Mouse (Mus musculus) MEL (cell line): ENCODE measurements around the gene P2rx6. TPM values are rescaled to one million over a fixed set of nuclear protein-coding genes. Genes with fewer than 3 reads are reported as not detected.

Source experiments
- DNase-seq: peaks from one replicate; pipeline ENCODE4 v3.0.0; 2011; ENCODE audit warnings: low read depth, low spot score
- H3K27ac ChIP-seq: 2 replicates; pipeline ENCODE4 v1.5.1; 2012; ENCODE audit warnings: low read depth, mild to moderate bottlenecking, control low read depth, low read length, moderate library complexity; ENCODE audit not compliant: control insufficient read depth
- H3K27me3 ChIP-seq, 2 experiments: fragments of 150-350 bp in 1 of 2; sonication (generic) in 1 of 2; 2 replicates each; pipeline ENCODE4 v1.6.1; 2012; ENCODE audit warnings: low read length in 2 of 2, mild to moderate bottlenecking in 2 of 2, improper control_type of control experiment in 1 of 2, moderate library complexity in 1 of 2; ENCODE audit not compliant: insufficient read depth in 2 of 2, control insufficient read depth in 1 of 2
- H3K36me3 ChIP-seq, 2 experiments: 2 replicates each; pipeline ENCODE4 v1.6.1; 2012 to 2014; ENCODE audit warnings: low read length in 2 of 2, improper control_type of control experiment in 1 of 2, inconsistent platforms in 1 of 2, mild to moderate bottlenecking in 1 of 2; ENCODE audit not compliant: insufficient read depth in 2 of 2, control insufficient read depth in 1 of 2
- H3K4me1 ChIP-seq, 2 experiments: fragments of 150-350 bp in 1 of 2; sonication (generic) in 1 of 2; 2 replicates each; pipeline ENCODE4 v1.6.1; 2012; ENCODE audit warnings: low read length in 2 of 2, improper control_type of control experiment in 1 of 2, mild to moderate bottlenecking in 1 of 2; ENCODE audit not compliant: insufficient read depth in 2 of 2, control insufficient read depth in 1 of 2
- H3K4me3 ChIP-seq, 2 experiments: fragments of 150-350 bp in 1 of 2; sonication (generic) in 1 of 2; 2 replicates each; pipeline ENCODE4 v1.5.1; 2012; ENCODE audit warnings: low read depth in 2 of 2, low read length in 2 of 2, mild to moderate bottlenecking in 2 of 2, moderate library complexity in 2 of 2, control low read depth in 1 of 2, improper control_type of control experiment in 1 of 2; ENCODE audit not compliant: control insufficient read depth in 1 of 2, insufficient read depth in 1 of 2
- H3K79me2 ChIP-seq: 2 replicates; pipeline ENCODE4 v1.6.1; 2012; ENCODE audit warnings: mild to moderate bottlenecking, low read length, moderate library complexity; ENCODE audit not compliant: control insufficient read depth, poor library complexity, insufficient read depth
- H3K9ac ChIP-seq: 2 replicates; pipeline ENCODE4 v1.6.1; 2012; ENCODE audit warnings: low read depth, mild to moderate bottlenecking, control low read depth, low read length, moderate library complexity; ENCODE audit not compliant: control insufficient read depth, poor library complexity, severe bottlenecking
- H3K9me3 ChIP-seq: fragments of 150-350 bp; sonication (generic); replicated peaks from 2 replicates; pipeline ENCODE4 v1.6.1; 2012; ENCODE audit warnings: mild to moderate bottlenecking, low read length, improper control_type of control experiment, moderate library complexity; ENCODE audit not compliant: insufficient read depth
- BHLHE40 ChIP-seq: IDR thresholded peaks from 2 replicates; pipeline ENCODE4 v1.6.1; 2012; ENCODE audit warnings: low read depth, mild to moderate bottlenecking, inconsistent platforms, low read length, improper control_type of control experiment, borderline replicate concordance
- CHD1 ChIP-seq: IDR thresholded peaks from 2 replicates; pipeline ENCODE4 v1.6.1; 2012; ENCODE audit warnings: low read depth, mild to moderate bottlenecking, inconsistent platforms, low read length, improper control_type of control experiment
- CTCF ChIP-seq, 3 experiments: IDR thresholded peaks in 2 of 3; conservative IDR thresholded peaks in 1 of 3; 2 replicates each; pipeline ENCODE4 v1.5.1; 2011 to 2012; ENCODE audit warnings: low read length in 3 of 3, low read depth in 2 of 3, mild to moderate bottlenecking in 2 of 3, improper control_type of control experiment in 1 of 3, inconsistent platforms in 1 of 3, mixed read lengths in 1 of 3, moderate library complexity in 1 of 3; ENCODE audit not compliant: control insufficient read depth in 1 of 3, insufficient read depth in 1 of 3, poor library complexity in 1 of 3, severe bottlenecking in 1 of 3
- E2F4 ChIP-seq: IDR thresholded peaks from 2 replicates; pipeline ENCODE4 v1.6.1; 2011; ENCODE audit warnings: low read depth, low read length, improper control_type of control experiment, borderline replicate concordance
- ELF1 ChIP-seq: IDR thresholded peaks from 2 replicates; pipeline ENCODE4 v1.6.1; 2014; ENCODE audit warnings: low read depth, mild to moderate bottlenecking, inconsistent platforms, low read length, improper control_type of control experiment, moderate library complexity
- EP300 ChIP-seq, 2 experiments: IDR thresholded peaks; 2 replicates each; pipeline ENCODE4 v1.6.1; 2011; ENCODE audit warnings: improper control_type of control experiment in 2 of 2, low read length in 2 of 2, low read depth in 1 of 2, mild to moderate bottlenecking in 1 of 2
- ETS1 ChIP-seq: IDR thresholded peaks from 2 replicates; pipeline ENCODE4 v1.6.1; 2012; ENCODE audit warnings: low read depth, mild to moderate bottlenecking, inconsistent platforms, low read length, improper control_type of control experiment, moderate library complexity
- HCFC1 ChIP-seq: IDR thresholded peaks from 2 replicates; pipeline ENCODE4 v1.6.1; 2012; ENCODE audit warnings: low read depth, mild to moderate bottlenecking, inconsistent platforms, low read length, improper control_type of control experiment, moderate library complexity
- KAT2A ChIP-seq: conservative IDR thresholded peaks from 2 replicates; pipeline ENCODE4 v1.6.1; 2012; ENCODE audit warnings: low read depth, low read length, improper control_type of control experiment, inconsistent platforms
- MAX ChIP-seq: IDR thresholded peaks from 2 replicates; pipeline ENCODE4 v1.6.1; 2011; ENCODE audit warnings: low read length, improper control_type of control experiment
- MEF2A ChIP-seq: IDR thresholded peaks from 2 replicates; pipeline ENCODE4 v1.6.1; 2014; ENCODE audit warnings: low read depth, mild to moderate bottlenecking, inconsistent platforms, low read length, improper control_type of control experiment; ENCODE audit not compliant: poor library complexity, insufficient replicate concordance, severe bottlenecking; ENCODE audit errors: extremely low read depth
- MXI1 ChIP-seq: IDR thresholded peaks from 2 replicates; pipeline ENCODE4 v1.6.1; 2011; ENCODE audit warnings: mild to moderate bottlenecking, low read depth, low read length, improper control_type of control experiment
- MYC ChIP-seq: IDR thresholded peaks from 2 replicates; pipeline ENCODE4 v1.6.1; 2011; ENCODE audit warnings: low read depth, mild to moderate bottlenecking, low read length, improper control_type of control experiment, moderate library complexity
- NELFE ChIP-seq: IDR thresholded peaks from 2 replicates; pipeline ENCODE4 v1.6.1; 2011; ENCODE audit warnings: low read depth, low read length, improper control_type of control experiment
- NRF1 ChIP-seq: IDR thresholded peaks from 2 replicates; pipeline ENCODE4 v1.6.1; 2014; ENCODE audit warnings: low read depth, mild to moderate bottlenecking, inconsistent platforms, low read length, improper control_type of control experiment, moderate library complexity; ENCODE audit not compliant: poor library complexity, insufficient read depth, severe bottlenecking
- POLR2AphosphoS2 ChIP-seq: IDR thresholded peaks from 2 replicates; pipeline ENCODE4 v1.6.1; 2011; ENCODE audit warnings: low read length, improper control_type of control experiment
- POLR2AphosphoS5 ChIP-seq: IDR thresholded peaks from 2 replicates; pipeline ENCODE4 v1.6.1; 2012; ENCODE audit warnings: low read depth, borderline replicate concordance, mild to moderate bottlenecking, inconsistent platforms, low read length, moderate library complexity, mixed read lengths
- RAD21 ChIP-seq: IDR thresholded peaks from 2 replicates; pipeline ENCODE4 v1.6.1; 2011; ENCODE audit warnings: mild to moderate bottlenecking, low read depth, low read length, improper control_type of control experiment
- SIN3A ChIP-seq: IDR thresholded peaks from 2 replicates; pipeline ENCODE4 v1.6.1; 2012; ENCODE audit warnings: low read length, improper control_type of control experiment, inconsistent platforms
- SMC3 ChIP-seq: IDR thresholded peaks from 2 replicates; pipeline ENCODE4 v1.6.1; 2011; ENCODE audit warnings: low read depth, low read length, improper control_type of control experiment
- TBP ChIP-seq: IDR thresholded peaks from 2 replicates; pipeline ENCODE4 v1.8.0; 2011; ENCODE audit warnings: low read depth, low read length, improper control_type of control experiment
- TCF12 ChIP-seq: IDR thresholded peaks from 2 replicates; pipeline ENCODE4 v1.6.1; 2014; ENCODE audit warnings: low read depth, mild to moderate bottlenecking, inconsistent platforms, low read length, improper control_type of control experiment, moderate library complexity
- UBTF ChIP-seq: IDR thresholded peaks from 2 replicates; pipeline ENCODE4 v1.6.1; 2012; ENCODE audit warnings: low read depth, mild to moderate bottlenecking, inconsistent platforms, low read length, improper control_type of control experiment, moderate library complexity, borderline replicate concordance; ENCODE audit not compliant: insufficient read depth
- USF1 ChIP-seq: IDR thresholded peaks from 2 replicates; pipeline ENCODE4 v1.6.1; 2014; ENCODE audit warnings: low read depth, mild to moderate bottlenecking, inconsistent platforms, low read length, improper control_type of control experiment, moderate library complexity
- USF2 ChIP-seq, 2 experiments: IDR thresholded peaks; 2 replicates each; pipeline ENCODE4 v1.6.1; 2011 to 2012; ENCODE audit warnings: improper control_type of control experiment in 2 of 2, low read length in 2 of 2, borderline replicate concordance in 1 of 2, inconsistent platforms in 1 of 2, low read depth in 1 of 2, mild to moderate bottlenecking in 1 of 2; ENCODE audit not compliant: insufficient read depth in 1 of 2
- ZC3H11A ChIP-seq: IDR thresholded peaks from 2 replicates; pipeline ENCODE4 v1.6.1; 2012; ENCODE audit warnings: low read depth, mild to moderate bottlenecking, inconsistent platforms, low read length, improper control_type of control experiment
- polyA plus RNA-seq, 2 experiments: library from polyadenylated mRNA; stranded (reverse) in 1 of 2; unstranded in 1 of 2; fragments of >175 nt in 1 of 2; fragments of >200 nt in 1 of 2; gene quantifications; 2 replicates each; pipeline versions ENCODE4 v1.2.1 to v1.2.4; 2012; ENCODE audit warnings: low replicate concordance in 2 of 2, low read depth in 1 of 2; ENCODE audit not compliant: insufficient read length in 2 of 2, insufficient read depth in 1 of 2, missing spikeins in 1 of 2
- total RNA-seq: library from RNA; depleted of rRNA; stranded (reverse); fragments of 300-350 nt; gene quantifications from 2 replicates; pipeline ENCODE4 v1.2.3, GENCODE M21; 2012

P2rx6 gene
- total and polyA plus RNA-seq, 3 experiments: 0.04 to 0.38 TPM; not detected in 1

DNA sequence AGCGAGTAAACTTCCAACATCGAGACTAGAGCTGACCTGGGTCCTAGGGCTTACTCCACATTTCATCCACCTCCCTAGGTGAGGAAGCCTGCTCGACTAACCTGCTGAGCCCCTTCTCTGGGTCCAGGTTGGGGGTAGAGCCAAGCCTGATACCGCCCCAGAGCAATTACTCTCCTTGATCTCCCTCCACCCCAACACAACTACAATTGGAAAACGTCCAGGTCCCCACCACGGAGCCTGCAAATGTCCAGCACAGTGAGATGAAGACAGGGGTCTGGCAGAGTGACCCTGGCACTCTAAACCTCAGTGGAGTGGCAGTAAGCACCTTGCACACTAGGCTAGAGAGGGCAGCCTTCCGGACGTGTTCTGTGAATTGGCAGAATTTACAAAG is 15.1 kb downstream of the P2rx6 start:
- TF ChIP-seq E2F4: no peak
- TF ChIP-seq NELFE: 0 out of 2 replicates have a peak, but pooled peaks have one; percentile 6
- peaks cover 0 to 4% of the 10 kb centered on the region in 2 experiments; a peak in 1 of 4 replicates for H3K4me1 ChIP-seq
- no peaks in the 10 kb centered on the region for H3K36me3 ChIP-seq
- H3K9ac ChIP-seq: peak overlapping the region; percentile 32; the same call in 1 of the 2 replicates
- H3K9me3 ChIP-seq: no peaks in the 10 kb centered on the region
- H3K27ac ChIP-seq: no peak overlapping the region
- H3K4me3 ChIP-seq: peak overlapping the region; percentile 84 to 94
- H3K79me2 ChIP-seq: no peaks in the 10 kb centered on the region; the same call in 1 of the 2 replicates
- DNase-seq: no peak
- peaks cover 0 to 2% of the 10 kb centered on the region in 2 experiments; a peak in 1 of 4 replicates for H3K27me3 ChIP-seq

DNA sequence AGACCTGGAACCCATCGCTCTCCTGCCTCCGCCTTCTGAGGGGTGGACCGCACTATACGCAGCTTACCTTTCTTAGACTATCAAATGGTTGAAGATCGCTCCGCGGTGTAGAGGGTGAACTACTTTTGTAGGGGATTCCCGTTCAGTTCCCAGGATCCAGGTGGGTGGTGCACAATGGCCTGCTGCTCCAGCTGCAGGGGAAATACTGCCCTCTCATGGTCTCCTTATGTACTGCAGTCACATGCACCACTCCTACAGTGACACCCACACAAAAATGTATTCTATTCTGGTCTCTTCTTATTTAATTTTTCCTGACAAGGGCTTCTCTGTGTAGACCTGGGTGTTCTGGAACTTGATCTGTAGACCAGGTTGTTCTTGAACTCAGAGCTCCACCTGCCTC is 21.4 kb downstream of the P2rx6 start, which contains the start of gene Slc7a4:
Gene Slc7a4 (minus strand): TSS at position 151 of the 400 bp plus-strand sequence.
- TF ChIP-seq NRF1 (no peak), TBP (no peak), EP300 (IDR thresholded peaks at IDR 0.05; ENCODE audit: low read depth in 1 of 2, low read length in 2 of 2) (no peak), UBTF (no peak), E2F4 (no peak), POLR2AphosphoS5 (no peak), ELF1 (no peak), MYC (peak; percentile 40; the same call in 1 of the 2 replicates), KAT2A (no peak), POLR2AphosphoS2 (no peak), NELFE (no peak), TCF12 (no peak), HCFC1 (no peak), SIN3A (no peak), USF1 (peak; percentile 67), SMC3 (peak; percentile 66), MAX (0 out of 2 replicates have a peak, but pooled peaks have one; percentile 25), ZC3H11A (peak; percentile 43; the same call in 1 of the 2 replicates), USF2 (IDR thresholded peaks at IDR 0.05; ENCODE audit: borderline replicate concordance in 1 of 2, insufficient read depth in 1 of 2, low read depth in 1 of 2, low read length in 2 of 2) (no peak), CTCF (IDR thresholded peaks at IDR 0.05 in 2 of 3, conservative IDR thresholded peaks at IDR 0.05 in 1 of 3; ENCODE audit: control insufficient read depth in 1 of 3, insufficient read depth in 1 of 3, low read depth in 2 of 3, low read length in 3 of 3, poor library complexity in 1 of 3, severe bottlenecking in 1 of 3) (peak; percentile 73 to 94 (median 77)), ETS1 (no peak), CHD1 (no peak), RAD21 (peak; percentile 69), MEF2A (no peak), BHLHE40 (no peak), MXI1 (no peak)
- TF ChIP-seq, all 39 proteins: peak for 7
- Histone ChIP-seq H3K4me1 (no peaks in the 10 kb centered on the region), H3K27me3 (peaks cover 2% of the 10 kb centered on the region in 2 experiments; a peak in 3 of 4 replicates), H3K79me2 (no peaks in the 10 kb centered on the region), H3K9ac (no peak within 1 kb of the TSS), H3K27ac (no peak within 1 kb of the TSS), H3K4me3 (no peak within 1 kb of the TSS), H3K9me3 (no peaks in the 10 kb centered on the region), H3K36me3 (no peaks in the 10 kb centered on the region)
- peak; percentile 68 for DNase-seq
